Mouse (Mus musculus): Measurements from ENCODE around the gene Mtus2. TPM values are rescaled to one million over a fixed set of nuclear protein-coding genes. Genes with fewer than 3 reads are reported as not detected.

Mtus2 gene
- total RNA-seq, 2 experiments from 2014 or later = 39.9 to 41.4 TPM

- intact Hi-C loops (cut with DNase I) = loop anchor here (1.0 to 5.0 kb wide), 2 partner anchors 42 to 133 kb away; partner anchors contain the start of gene Mtus2
- peak; percentile 70 to 81 for DNase-seq (ENCODE audit: low spot score in 2 of 2)
Observed at GRCm38 (mm10) chr5:148090191-148090821, 133.2 kb downstream of the Mtus2 start.

GRCm38 (mm10) chr5:148094640-148095039, 137.5 kb downstream of the Mtus2 start:
- intact Hi-C loops (cut with DNase I) = loop anchor here (5.0 kb wide), 1 partner anchor 38 kb away; no protein-coding TSS in a partner anchor
- DNase-seq (ENCODE audit: low spot score in 2 of 2) = no peak

DNA sequence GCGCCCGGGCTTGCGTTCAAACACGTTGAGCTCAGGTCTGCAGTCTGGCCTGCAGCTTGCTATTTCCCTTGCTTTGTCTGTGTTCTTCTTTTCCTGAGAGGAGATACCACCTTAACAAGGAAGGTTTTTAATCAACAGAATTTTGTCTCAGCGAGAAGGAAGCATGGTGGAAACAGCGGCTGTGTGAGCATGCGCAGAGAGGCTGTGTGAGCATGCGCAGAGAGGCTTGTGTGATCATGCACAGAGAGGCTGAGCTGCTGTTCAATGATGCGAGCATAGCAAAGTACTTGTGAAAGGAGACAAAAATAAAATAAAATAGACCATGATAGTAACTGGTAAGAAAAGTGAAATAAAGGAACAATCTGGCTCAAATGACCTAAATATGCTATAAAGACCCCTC, 142.2 kb downstream of the Mtus2 start:
- intact Hi-C loops (cut with DNase I) = no loop called here
- no peak for DNase-seq (ENCODE audit: low spot score in 2 of 2)

- DNase-seq (ENCODE audit: low spot score in 2 of 2) = no peak
Observed at GRCm38 (mm10) chr5:148107324-148107723, 150.2 kb downstream of the Mtus2 start.

DNA sequence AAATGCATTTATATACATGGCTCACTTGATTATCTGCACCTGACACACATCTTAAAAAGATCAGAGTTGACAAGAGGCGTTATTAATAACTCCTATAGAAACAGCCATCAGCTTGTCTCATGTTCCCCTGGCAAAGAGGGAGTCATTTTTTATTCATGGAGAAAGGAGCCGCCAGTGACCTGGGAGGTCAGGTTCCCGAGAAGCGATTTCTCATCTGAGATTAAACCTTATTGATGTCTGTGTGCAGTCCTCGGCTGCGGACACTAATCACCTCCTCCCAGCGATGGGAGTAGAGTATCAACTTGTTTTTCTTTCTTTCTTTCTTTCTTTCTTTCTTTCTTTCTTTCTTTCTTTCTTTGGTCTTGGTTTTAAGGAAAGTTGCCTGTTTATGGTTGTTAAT, 150.8 kb downstream of the Mtus2 start:
- DNase-seq (ENCODE audit: low spot score in 2 of 2) = no peak
- intact Hi-C loops (cut with DNase I) = no loop called here

More at GRCm38 (mm10) chr5:148107324-148107723, 150.2 kb downstream of the Mtus2 start:
- intact Hi-C loops (cut with DNase I) = no loop called here

DNA sequence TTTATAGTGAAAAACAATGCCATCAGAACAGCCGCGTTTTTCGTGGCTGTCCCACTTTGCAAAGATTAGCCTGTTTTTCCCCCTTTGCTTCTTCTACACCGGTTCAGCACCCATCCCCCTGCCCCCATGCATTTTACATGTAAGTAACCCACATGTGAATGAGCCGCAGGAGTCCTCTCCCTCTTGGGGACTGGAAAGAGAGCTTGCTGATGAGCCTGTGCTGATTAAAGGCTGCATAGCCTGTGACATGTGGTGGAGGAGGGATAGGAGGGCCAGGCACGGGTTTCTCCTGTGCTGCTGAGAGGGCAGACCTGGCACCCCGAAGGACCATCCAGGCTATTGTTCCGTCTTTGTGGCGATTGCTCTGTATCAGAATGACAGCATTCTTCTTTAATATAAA, 151.2 kb downstream of the Mtus2 start:
- intact Hi-C loops (cut with DNase I) = no loop called here

GRCm38 (mm10) chr5:148115207-148115817, 158.2 kb downstream of the Mtus2 start:
- intact Hi-C loops (cut with DNase I) = no loop called here
- no peak for DNase-seq (ENCODE audit: low spot score in 2 of 2)

More for the DNA sequence above, 151.2 kb downstream of the Mtus2 start:
- no peak for DNase-seq (ENCODE audit: low spot score in 2 of 2)

GRCm38 (mm10) chr5:148124354-148124753, 167.2 kb downstream of the Mtus2 start:
- DNase-seq (ENCODE audit: low spot score in 2 of 2) = no peak
- intact Hi-C loops (cut with DNase I) = no loop called here

DNA sequence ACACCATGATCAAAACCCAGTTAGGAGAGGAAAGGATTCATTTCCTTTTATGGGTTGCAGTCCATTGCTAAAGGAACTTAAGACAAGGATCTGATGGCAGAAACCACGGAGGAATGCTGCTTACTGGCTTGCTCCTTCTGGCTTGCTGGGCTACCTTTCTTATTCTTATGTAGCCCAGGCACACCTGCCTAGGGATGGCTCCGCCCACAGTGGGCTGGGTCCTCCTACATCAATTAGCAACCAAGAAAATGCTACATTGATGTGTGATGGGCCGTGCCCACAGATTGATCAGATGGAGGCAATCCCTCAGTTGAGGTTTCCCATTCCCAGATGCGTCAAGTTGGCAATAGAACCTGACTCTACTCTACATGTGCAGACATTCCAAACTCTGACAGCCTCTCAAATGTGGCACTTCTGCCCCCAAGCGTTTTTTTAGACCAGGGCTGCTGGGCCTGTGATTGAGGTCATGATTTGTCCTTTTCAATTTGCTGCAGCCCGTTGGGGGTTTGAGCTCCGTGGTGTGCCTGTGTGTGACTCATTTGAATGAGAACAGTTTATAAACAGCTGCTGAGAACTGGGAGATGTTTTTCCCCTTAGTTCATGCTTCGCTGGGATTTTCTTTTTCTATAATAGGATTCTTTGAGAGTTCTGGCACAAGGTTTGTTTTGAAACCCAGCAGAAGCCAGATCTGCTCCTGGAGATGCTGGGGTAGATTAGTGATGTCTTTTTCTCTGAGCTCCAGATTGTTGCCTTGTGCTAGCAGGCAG, 173.8 kb downstream of the Mtus2 start:
- DNase-seq (ENCODE audit: low spot score in 2 of 2) = peak; percentile 69 to 71
- intact Hi-C loops (cut with DNase I) = loop anchor here (2.0 to 5.0 kb wide), 2 partner anchors 39 to 174 kb away; partner anchors contain the start of gene Mtus2

GRCm38 (mm10) chr5:148131458-148132131, 174.5 kb downstream of the Mtus2 start:
- intact Hi-C loops (cut with DNase I) = loop anchor here (2.0 to 5.0 kb wide), 2 partner anchors 39 to 175 kb away; partner anchors contain the start of gene Mtus2
- DNase-seq (ENCODE audit: low spot score in 2 of 2) = no peak

DNA sequence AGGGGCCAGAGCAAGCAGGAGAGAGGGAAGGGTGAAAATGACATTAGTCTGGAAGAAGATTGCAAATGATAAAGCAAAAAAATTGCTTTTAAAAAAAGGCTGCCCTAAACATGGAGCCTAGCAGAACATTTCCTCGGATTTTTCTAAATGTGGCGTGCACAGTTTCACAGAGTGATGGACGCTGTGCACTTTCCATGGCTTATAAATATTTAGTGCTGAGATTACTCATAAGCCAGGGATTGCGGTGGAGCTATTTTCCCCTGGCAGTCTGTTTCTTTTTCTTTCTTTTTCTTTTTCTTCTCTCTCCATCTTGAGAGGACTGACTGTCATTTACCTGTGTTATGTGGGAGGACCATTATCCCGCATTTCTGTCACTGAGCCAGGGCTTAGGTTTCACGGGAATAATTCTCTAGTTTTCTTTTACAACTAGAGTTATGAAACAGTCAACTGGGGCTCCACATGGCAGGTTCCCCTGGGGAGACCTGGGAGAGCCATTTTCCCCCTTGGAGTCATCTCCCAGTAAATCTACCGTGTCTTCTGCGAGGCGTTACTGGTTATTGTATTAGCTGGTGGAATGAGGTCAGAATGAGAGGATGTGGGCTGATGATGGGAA, 176.4 kb downstream of the Mtus2 start:
- peak; percentile 33 to 46 for DNase-seq (ENCODE audit: low spot score in 2 of 2)
- intact Hi-C loops (cut with DNase I) = loop anchor here (5.0 kb wide), 1 partner anchor 41 kb away; no protein-coding TSS in a partner anchor

- intact Hi-C loops (cut with DNase I) = no loop called here
- no peak for DNase-seq (ENCODE audit: low spot score in 2 of 2)
Observed at GRCm38 (mm10) chr5:148141662-148142061, 184.5 kb downstream of the Mtus2 start.

DNA sequence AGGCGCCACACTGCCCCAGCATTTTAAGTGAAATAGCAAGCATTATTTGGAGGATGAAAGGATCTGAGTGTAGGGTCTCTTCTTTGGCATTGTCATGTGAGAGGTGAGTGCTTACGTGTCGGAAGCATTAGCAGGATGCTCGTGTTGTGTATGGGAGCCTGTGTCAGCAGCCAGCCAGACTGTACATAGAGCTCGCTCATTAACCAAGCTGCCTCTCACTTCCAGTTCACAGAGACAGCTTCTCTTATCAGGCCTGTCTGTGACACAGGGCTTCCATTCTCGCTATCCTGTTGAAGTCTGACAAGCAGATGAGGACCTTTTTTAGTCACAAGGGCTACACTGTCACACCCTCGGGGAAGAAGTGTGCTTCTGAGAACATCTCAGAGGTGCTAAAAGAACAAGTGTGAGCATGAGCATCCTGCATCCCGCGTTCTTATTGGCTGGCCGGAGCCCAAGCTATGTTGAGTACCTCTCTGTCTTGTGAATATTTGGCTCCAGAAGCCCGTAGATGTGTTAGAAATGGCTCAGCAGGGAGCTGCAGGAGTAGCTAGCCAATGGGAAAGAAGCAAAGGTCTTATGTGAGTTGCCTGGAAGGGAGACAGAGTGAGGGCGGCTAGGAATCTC, 189.2 kb downstream of the Mtus2 start:
- DNase-seq (ENCODE audit: low spot score in 2 of 2) = peak; percentile 59 to 76
- intact Hi-C loops (cut with DNase I) = no loop called here

- no peak for DNase-seq (ENCODE audit: low spot score in 2 of 2)
- intact Hi-C loops (cut with DNase I) = no loop called here
Observed at GRCm38 (mm10) chr5:148151894-148152599, 194.9 kb downstream of the Mtus2 start.

GRCm38 (mm10) chr5:148152600-148153402, 195.7 kb downstream of the Mtus2 start:
- intact Hi-C loops (cut with DNase I) = no loop called here
- no peak for DNase-seq (ENCODE audit: low spot score in 2 of 2)

DNA sequence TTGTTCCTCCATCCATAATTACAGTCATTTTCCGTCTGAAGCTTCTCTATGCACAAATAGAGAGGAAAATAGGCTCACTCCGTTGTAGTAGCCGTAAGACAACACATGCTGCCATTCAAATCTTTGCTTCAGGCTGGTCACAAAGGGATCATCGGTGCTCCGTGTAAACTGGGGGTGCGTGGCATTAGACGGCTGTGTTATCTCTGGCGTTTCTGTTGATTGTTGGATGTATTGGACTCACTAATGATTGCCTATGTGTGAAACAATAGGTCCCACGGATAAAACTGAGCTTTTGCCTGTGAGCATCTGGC, 196.2 kb downstream of the Mtus2 start:
- intact Hi-C loops (cut with DNase I) = no loop called here
- no peak for DNase-seq (ENCODE audit: low spot score in 2 of 2)

- DNase-seq (ENCODE audit: low spot score in 2 of 2) = no peak
- intact Hi-C loops (cut with DNase I) = no loop called here
Observed at GRCm38 (mm10) chr5:148154727-148155126, 197.6 kb downstream of the Mtus2 start.

DNA sequence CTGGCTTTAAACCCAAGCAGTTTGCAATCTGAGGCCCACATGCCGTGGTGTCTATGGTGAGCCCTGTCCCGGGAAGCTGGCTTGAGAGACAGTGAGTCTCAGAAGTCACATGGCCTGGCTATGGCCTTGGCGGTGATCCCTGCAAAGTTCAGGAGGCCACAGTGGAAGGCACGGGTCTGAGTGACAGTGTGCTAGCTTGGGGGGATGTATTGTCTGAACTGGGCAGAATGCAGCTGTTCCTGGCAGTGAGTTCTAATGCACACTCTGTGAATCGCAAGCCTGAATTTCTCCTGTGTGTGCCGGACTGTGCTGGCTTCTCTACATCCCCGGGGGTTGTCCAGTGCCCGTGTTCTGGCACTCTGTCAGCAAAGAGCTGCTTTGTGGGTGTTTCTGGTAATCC, 202.2 kb downstream of the Mtus2 start:
- intact Hi-C loops (cut with DNase I) = no loop called here
- no peak for DNase-seq (ENCODE audit: low spot score in 2 of 2)
